Mouse (Mus musculus): ENCODE results near the gene Rnf220. TPM values are rescaled to one million over a fixed set of nuclear protein-coding genes. Genes with fewer than 3 reads are reported as not detected.

The Rnf220 gene
- total and polyA plus RNA-seq, 2 experiments, result 13.3 to 31.0 TPM

GRCm38 (mm10) chr4:117535496-117536200 lies 38.8 kb upstream of the Rnf220 start:
- WGBS, result 68% methylated on average over 9 of the region's 9 CpGs
- Histone ChIP-seq H3K27ac (replicated peaks; ENCODE audit: insufficient read depth, low read depth, low read length) (no peak overlapping the region), H3K4me1 (ENCODE audit: control insufficient read depth, insufficient read depth, low read length) (no peaks in the 10 kb centered on the region), H3K36me3 (ENCODE audit: control insufficient read depth, insufficient read depth, low read length) (no peaks in the 10 kb centered on the region), H3K79me2 (ENCODE audit: control insufficient read depth, insufficient read depth, low read length) (no peaks in the 10 kb centered on the region), H3K4me3 (ENCODE audit: insufficient read depth, low read depth, low read length) (no peak overlapping the region), H3K27me3 (ENCODE audit: control insufficient read depth, insufficient read depth, low read length) (no peaks in the 10 kb centered on the region), H3K9ac (ENCODE audit: low read depth, low read length) (no peak overlapping the region)
- TF ChIP-seq POLR2A (IDR thresholded peaks at IDR 0.05; ENCODE audit: extremely low read depth, insufficient read depth, low read length) (no peak), CTCF (IDR thresholded peaks at IDR 0.05; ENCODE audit: low read depth, low read length) (no peak)
- DNase-seq (ENCODE audit: extremely low read depth, low read depth, low spot score), result no peak

- Histone ChIP-seq H3K27ac (replicated peaks; ENCODE audit: insufficient read depth, low read depth, low read length) (no peak overlapping the region), H3K4me3 (ENCODE audit: insufficient read depth, low read depth, low read length) (no peak overlapping the region), H3K4me1 (ENCODE audit: control insufficient read depth, insufficient read depth, low read length) (no peaks in the 10 kb centered on the region), H3K79me2 (ENCODE audit: control insufficient read depth, insufficient read depth, low read length) (no peaks in the 10 kb centered on the region), H3K9ac (ENCODE audit: low read depth, low read length) (no peak overlapping the region), H3K27me3 (ENCODE audit: control insufficient read depth, insufficient read depth, low read length) (no peaks in the 10 kb centered on the region), H3K36me3 (ENCODE audit: control insufficient read depth, insufficient read depth, low read length) (no peaks in the 10 kb centered on the region)
- no peak for TF ChIP-seq POLR2A (IDR thresholded peaks at IDR 0.05; ENCODE audit: extremely low read depth, insufficient read depth, low read length)
- TF ChIP-seq CTCF (IDR thresholded peaks at IDR 0.05; ENCODE audit: low read depth, low read length), result no peak
- DNase-seq (ENCODE audit: extremely low read depth, low read depth, low spot score), result no peak
- WGBS, result 71% methylated on average over 4 of the region's 4 CpGs
Observed at GRCm38 (mm10) chr4:117529843-117530242, 33.0 kb upstream of the Rnf220 start.

GRCm38 (mm10) chr4:117527952-117528351 lies 31.1 kb upstream of the Rnf220 start:
- TF ChIP-seq CTCF (IDR thresholded peaks at IDR 0.05; ENCODE audit: low read depth, low read length) (peak; percentile 73), POLR2A (IDR thresholded peaks at IDR 0.05; ENCODE audit: extremely low read depth, insufficient read depth, low read length) (no peak)
- DNase-seq (ENCODE audit: extremely low read depth, low read depth, low spot score), result no peak
- no peak overlapping the region for H3K4me3 ChIP-seq (ENCODE audit: insufficient read depth, low read depth, low read length)
- H3K27me3 ChIP-seq (ENCODE audit: control insufficient read depth, insufficient read depth, low read length), result no peaks in the 10 kb centered on the region
- H3K36me3 ChIP-seq (ENCODE audit: control insufficient read depth, insufficient read depth, low read length), result no peaks in the 10 kb centered on the region
- no peaks in the 10 kb centered on the region for H3K79me2 ChIP-seq (ENCODE audit: control insufficient read depth, insufficient read depth, low read length)
- WGBS, result 35% methylated on average over 1 of the region's 1 CpGs
- H3K9ac ChIP-seq (ENCODE audit: low read depth, low read length), result no peak overlapping the region
- H3K27ac ChIP-seq (replicated peaks; ENCODE audit: insufficient read depth, low read depth, low read length), result no peak overlapping the region
- no peaks in the 10 kb centered on the region for H3K4me1 ChIP-seq (ENCODE audit: control insufficient read depth, insufficient read depth, low read length)

GRCm38 (mm10) chr4:117527116-117527899 lies 30.5 kb upstream of the Rnf220 start:
- Histone ChIP-seq H3K4me1 (ENCODE audit: control insufficient read depth, insufficient read depth, low read length) (no peaks in the 10 kb centered on the region), H3K36me3 (ENCODE audit: control insufficient read depth, insufficient read depth, low read length) (no peaks in the 10 kb centered on the region), H3K79me2 (ENCODE audit: control insufficient read depth, insufficient read depth, low read length) (no peaks in the 10 kb centered on the region), H3K27me3 (ENCODE audit: control insufficient read depth, insufficient read depth, low read length) (no peaks in the 10 kb centered on the region), H3K4me3 (ENCODE audit: insufficient read depth, low read depth, low read length) (no peak overlapping the region), H3K27ac (replicated peaks; ENCODE audit: insufficient read depth, low read depth, low read length) (no peak overlapping the region), H3K9ac (ENCODE audit: low read depth, low read length) (no peak overlapping the region)
- no peak for TF ChIP-seq POLR2A (IDR thresholded peaks at IDR 0.05; ENCODE audit: extremely low read depth, insufficient read depth, low read length)
- no peak for TF ChIP-seq CTCF (IDR thresholded peaks at IDR 0.05; ENCODE audit: low read depth, low read length)
- WGBS, result 67% methylated on average over 9 of the region's 9 CpGs
- no peak for DNase-seq (ENCODE audit: extremely low read depth, low read depth, low spot score)

GRCm38 (mm10) chr4:117525990-117526389 lies 29.1 kb upstream of the Rnf220 start:
- TF ChIP-seq POLR2A (IDR thresholded peaks at IDR 0.05; ENCODE audit: extremely low read depth, insufficient read depth, low read length), result no peak
- no peak for TF ChIP-seq CTCF (IDR thresholded peaks at IDR 0.05; ENCODE audit: low read depth, low read length)
- Histone ChIP-seq H3K4me3 (ENCODE audit: insufficient read depth, low read depth, low read length) (no peak overlapping the region), H3K4me1 (ENCODE audit: control insufficient read depth, insufficient read depth, low read length) (no peaks in the 10 kb centered on the region), H3K36me3 (ENCODE audit: control insufficient read depth, insufficient read depth, low read length) (no peaks in the 10 kb centered on the region), H3K27ac (replicated peaks; ENCODE audit: insufficient read depth, low read depth, low read length) (no peak overlapping the region), H3K27me3 (ENCODE audit: control insufficient read depth, insufficient read depth, low read length) (no peaks in the 10 kb centered on the region), H3K79me2 (ENCODE audit: control insufficient read depth, insufficient read depth, low read length) (no peaks in the 10 kb centered on the region), H3K9ac (ENCODE audit: low read depth, low read length) (no peak overlapping the region)
- WGBS, result 85% methylated on average over 5 of the region's 5 CpGs
- DNase-seq (ENCODE audit: extremely low read depth, low read depth, low spot score), result no peak

- no peak overlapping the region for H3K27ac ChIP-seq (replicated peaks; ENCODE audit: insufficient read depth, low read depth, low read length)
- H3K4me1 ChIP-seq (ENCODE audit: control insufficient read depth, insufficient read depth, low read length), result no peaks in the 10 kb centered on the region
- TF ChIP-seq CTCF (IDR thresholded peaks at IDR 0.05; ENCODE audit: low read depth, low read length) (no peak), POLR2A (IDR thresholded peaks at IDR 0.05; ENCODE audit: extremely low read depth, insufficient read depth, low read length) (no peak)
- 58% methylated on average over 2 of the region's 2 CpGs for WGBS
- H3K4me3 ChIP-seq (ENCODE audit: insufficient read depth, low read depth, low read length), result no peak overlapping the region
- H3K27me3 ChIP-seq (ENCODE audit: control insufficient read depth, insufficient read depth, low read length), result peaks cover 2% of the 10 kb centered on the region; the same call in 1 of the 2 replicates
- no peak for DNase-seq (ENCODE audit: extremely low read depth, low read depth, low spot score)
- H3K79me2 ChIP-seq (ENCODE audit: control insufficient read depth, insufficient read depth, low read length), result no peaks in the 10 kb centered on the region
- H3K9ac ChIP-seq (ENCODE audit: low read depth, low read length), result no peak overlapping the region
- H3K36me3 ChIP-seq (ENCODE audit: control insufficient read depth, insufficient read depth, low read length), result no peaks in the 10 kb centered on the region
Observed at GRCm38 (mm10) chr4:117521350-117521749, 24.5 kb upstream of the Rnf220 start.

All from liver, adult 2 months (tissue).